Mouse (Mus musculus) embryonic fibroblast, embryonic 13.5 days (primary cell): ENCODE data around the gene Aptx.

Experiments used
- CTCF ChIP-seq: IDR thresholded peaks from 2 replicates; pipeline ENCODE4 v1.5.1; 2011; ENCODE audit warnings: mild to moderate bottlenecking, control low read depth, low read length, moderate library complexity, borderline replicate concordance; ENCODE audit not compliant: insufficient read depth
- POLR2A ChIP-seq: IDR thresholded peaks from 2 replicates; pipeline ENCODE4 v1.6.1; 2011; ENCODE audit warnings: low read depth, mild to moderate bottlenecking, control low read depth, low read length, moderate library complexity

DNA sequence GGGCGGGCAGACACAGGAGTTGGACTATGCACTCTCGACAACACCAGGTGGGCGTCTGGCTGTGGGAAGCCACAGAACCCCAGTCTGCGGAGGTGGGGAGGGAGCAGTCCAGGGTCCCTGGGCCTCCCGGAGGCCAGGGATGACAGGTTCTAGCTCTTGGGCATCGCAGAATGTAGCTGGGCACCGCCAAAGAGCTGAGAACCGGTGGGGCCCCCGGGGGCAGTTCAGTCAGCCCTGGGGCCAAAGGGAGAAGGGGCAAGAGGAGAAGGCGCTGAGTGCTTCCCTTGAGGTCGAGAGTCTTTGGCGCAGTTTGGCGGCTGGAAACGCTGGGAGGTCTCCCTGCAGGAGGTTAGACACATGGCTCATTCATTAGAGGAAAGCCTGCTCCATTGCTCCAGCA is 26.7 kb downstream of the Aptx start:
- TF ChIP-seq CTCF (no peak), POLR2A (no peak)
